Mouse (Mus musculus): Measurements from ENCODE around the gene Lhx6.

DNA sequence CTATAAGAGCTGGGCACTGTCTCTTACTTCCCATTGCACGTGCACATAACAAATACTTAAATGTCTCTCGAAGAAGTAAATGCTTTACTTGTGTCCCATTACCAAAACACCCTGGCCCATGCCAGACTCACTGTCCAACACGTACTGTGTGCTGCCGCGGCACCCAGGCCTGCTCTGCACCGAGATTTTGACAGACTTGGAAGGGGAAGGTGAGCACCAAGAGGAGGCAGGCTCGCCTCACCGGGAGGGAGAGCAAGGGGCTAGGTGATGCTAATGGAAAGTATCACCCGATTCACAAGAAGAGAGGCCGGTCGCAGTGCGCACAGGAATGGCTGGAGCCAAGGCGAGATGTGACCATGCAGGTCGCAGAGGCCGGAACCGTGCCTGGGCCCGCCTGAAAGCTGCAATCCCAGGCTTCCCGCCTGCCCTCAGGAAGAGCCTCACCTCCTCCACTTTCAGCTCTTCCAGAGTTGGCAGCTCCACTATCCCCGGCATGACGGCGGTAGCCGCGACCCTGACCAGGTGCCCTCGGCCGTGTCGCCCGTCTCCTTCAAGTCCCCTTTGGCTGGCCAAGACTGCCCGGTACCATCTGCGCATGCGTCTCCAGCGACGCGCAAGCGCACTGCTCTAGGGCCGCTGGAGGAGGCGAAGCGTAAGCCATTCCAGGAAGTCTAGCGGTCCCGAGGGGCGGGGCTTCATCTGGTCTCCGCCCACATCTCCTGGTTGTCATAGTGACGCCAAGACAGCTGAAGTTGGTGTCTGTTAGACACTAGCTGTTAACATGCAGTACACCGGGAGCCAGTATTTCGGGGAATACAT lies 56.3 kb downstream of the Lhx6 start, which contains the start of the genes Ndufa8 and Morn5:
- TF ChIP-seq POLR2A (IDR thresholded peaks at IDR 0.05; ENCODE audit: insufficient read depth, low read depth, low read length) (peak; percentile 64), CTCF (IDR thresholded peaks at IDR 0.05; ENCODE audit: insufficient read depth, low read depth, low read length) (no peak)
